Mouse (Mus musculus): ENCODE data around the gene Ptprd. TPM values are rescaled to one million over a fixed set of nuclear protein-coding genes. Genes with fewer than 3 reads are reported as not detected.

Gene Ptprd
- polyA plus RNA-seq, 1 experiment from 2014 or later = 10.4 TPM

GRCm38 (mm10) chr4:76608246-76608645 is 1603.5 kb downstream of the Ptprd start:
- ATAC-seq (ENCODE audit: extremely low read depth, insufficient number of reproducible peaks, low FRiP score, low TSS enrichment) = no peak

GRCm38 (mm10) chr4:76606808-76607207 is 1605.0 kb downstream of the Ptprd start:
- no peaks in the 10 kb centered on the region for H3K9me3 ChIP-seq
- no peak overlapping the region for H3K4me3 ChIP-seq
- H3K4me1 ChIP-seq = no peaks in the 10 kb centered on the region
- no peaks in the 10 kb centered on the region for H3K27me3 ChIP-seq (replicated peaks)
- no peak overlapping the region for H3K4me2 ChIP-seq
- no peak overlapping the region for H3K9ac ChIP-seq
- no peak overlapping the region for H3K27ac ChIP-seq (replicated peaks)
- WGBS = 43% methylated on average over 2 of the region's 2 CpGs
- no peak for ATAC-seq (ENCODE audit: extremely low read depth, insufficient number of reproducible peaks, low FRiP score, low TSS enrichment)
- no peaks in the 10 kb centered on the region for H3K36me3 ChIP-seq

More at GRCm38 (mm10) chr4:76608246-76608645, 1603.5 kb downstream of the Ptprd start:
- Histone ChIP-seq H3K4me2 (peak overlapping the region; percentile 39; the same call in 1 of the 2 replicates), H3K9me3 (no peaks in the 10 kb centered on the region), H3K4me1 (no peaks in the 10 kb centered on the region), H3K9ac (no peak overlapping the region), H3K27me3 (replicated peaks) (no peaks in the 10 kb centered on the region), H3K27ac (replicated peaks) (no peak overlapping the region), H3K4me3 (no peak overlapping the region), H3K36me3 (no peaks in the 10 kb centered on the region)
- 47% methylated on average over 7 of the region's 7 CpGs for WGBS

GRCm38 (mm10) chr4:76590722-76591121 is 1621.0 kb downstream of the Ptprd start:
- no peaks in the 10 kb centered on the region for H3K36me3 ChIP-seq
- no peaks in the 10 kb centered on the region for H3K9me3 ChIP-seq
- ATAC-seq (ENCODE audit: extremely low read depth, insufficient number of reproducible peaks, low FRiP score, low TSS enrichment) = no peak
- H3K4me1 ChIP-seq = no peaks in the 10 kb centered on the region
- H3K4me2 ChIP-seq = no peak overlapping the region
- 70% methylated on average over 1 of the region's 1 CpGs for WGBS
- no peak overlapping the region for H3K4me3 ChIP-seq
- no peak overlapping the region for H3K27ac ChIP-seq (replicated peaks)
- no peaks in the 10 kb centered on the region for H3K27me3 ChIP-seq (replicated peaks)
- no peak overlapping the region for H3K9ac ChIP-seq

DNA sequence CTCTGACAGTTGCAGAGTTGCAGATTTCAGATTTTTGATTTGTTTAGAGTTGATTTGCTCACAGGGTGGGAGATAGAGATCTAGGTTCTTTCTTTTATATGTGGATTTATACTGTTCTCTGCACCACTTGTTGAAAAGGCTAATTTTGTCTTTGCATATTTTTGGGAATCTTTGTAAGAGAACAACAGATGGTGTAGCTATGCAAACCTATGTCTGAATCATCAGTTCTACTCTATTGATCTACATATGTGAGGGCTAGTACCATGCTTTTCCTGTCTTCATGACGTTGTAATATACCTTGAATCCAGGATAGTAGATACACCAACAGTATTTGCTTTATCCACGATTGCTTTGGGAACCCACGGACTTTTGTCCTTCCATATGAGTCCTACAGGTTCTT is 1628.7 kb downstream of the Ptprd start:
- ATAC-seq (ENCODE audit: extremely low read depth, insufficient number of reproducible peaks, low FRiP score, low TSS enrichment) = no peak
- H3K27me3 ChIP-seq (replicated peaks) = no peaks in the 10 kb centered on the region
- H3K4me1 ChIP-seq = no peaks in the 10 kb centered on the region
- H3K27ac ChIP-seq (replicated peaks) = no peak overlapping the region
- no peak overlapping the region for H3K9ac ChIP-seq
- no peaks in the 10 kb centered on the region for H3K36me3 ChIP-seq
- no peak overlapping the region for H3K4me3 ChIP-seq
- no peaks in the 10 kb centered on the region for H3K9me3 ChIP-seq
- 69% methylated on average over 3 of the region's 3 CpGs for WGBS
- no peak overlapping the region for H3K4me2 ChIP-seq

GRCm38 (mm10) chr4:76566006-76566405 is 1645.8 kb downstream of the Ptprd start:
- no peaks in the 10 kb centered on the region for H3K27me3 ChIP-seq (replicated peaks)
- H3K36me3 ChIP-seq = no peaks in the 10 kb centered on the region
- no peaks in the 10 kb centered on the region for H3K9me3 ChIP-seq
- no peak overlapping the region for H3K4me2 ChIP-seq
- no peak overlapping the region for H3K27ac ChIP-seq (replicated peaks)
- H3K4me1 ChIP-seq = no peaks in the 10 kb centered on the region
- no peak overlapping the region for H3K9ac ChIP-seq
- no peak for ATAC-seq (ENCODE audit: extremely low read depth, insufficient number of reproducible peaks, low FRiP score, low TSS enrichment)
- no peak overlapping the region for H3K4me3 ChIP-seq

DNA sequence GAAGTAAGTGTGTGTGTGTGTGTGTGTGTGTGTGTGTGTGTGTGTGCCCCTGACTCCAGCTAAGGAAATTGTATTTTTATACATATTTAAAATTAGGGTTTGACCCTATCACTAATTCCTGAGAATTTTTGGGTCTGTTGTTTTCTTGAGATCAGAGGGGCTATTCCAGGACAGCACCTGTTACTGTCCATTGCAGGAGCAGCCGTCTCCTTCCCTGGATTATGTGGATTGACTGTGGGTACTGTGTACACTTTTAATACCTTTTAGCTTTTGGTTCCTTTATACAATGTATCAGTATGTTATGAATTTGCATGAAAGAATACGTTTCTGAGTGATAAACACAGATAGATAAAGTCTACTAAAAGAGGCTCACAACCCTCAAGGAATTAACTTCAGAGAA is 1670.0 kb downstream of the Ptprd start:
- no peak overlapping the region for H3K4me3 ChIP-seq
- H3K9me3 ChIP-seq = no peaks in the 10 kb centered on the region
- H3K27me3 ChIP-seq (replicated peaks) = no peaks in the 10 kb centered on the region
- H3K4me1 ChIP-seq = no peaks in the 10 kb centered on the region
- H3K27ac ChIP-seq (replicated peaks) = no peak overlapping the region
- 61% methylated on average over 2 of the region's 2 CpGs for whole genome bisulfite sequencing
- no peak for ATAC-seq (ENCODE audit: extremely low read depth, insufficient number of reproducible peaks, low FRiP score, low TSS enrichment)
- H3K9ac ChIP-seq = no peak overlapping the region
- H3K4me2 ChIP-seq = no peak overlapping the region
- no peaks in the 10 kb centered on the region for H3K36me3 ChIP-seq

GRCm38 (mm10) chr4:76532926-76533325 is 1678.8 kb downstream of the Ptprd start:
- Histone ChIP-seq H3K4me2 (no peak overlapping the region), H3K27me3 (replicated peaks) (no peaks in the 10 kb centered on the region), H3K4me3 (no peak overlapping the region), H3K36me3 (no peaks in the 10 kb centered on the region), H3K4me1 (peaks cover 7% of the 10 kb centered on the region), H3K9me3 (peaks cover 6% of the 10 kb centered on the region; the same call in 1 of the 2 replicates), H3K27ac (replicated peaks) (no peak overlapping the region), H3K9ac (no peak overlapping the region)
- 59% methylated on average over 1 of the region's 1 CpGs for WGBS
- ATAC-seq (ENCODE audit: extremely low read depth, insufficient number of reproducible peaks, low FRiP score, low TSS enrichment) = no peak

- ATAC-seq (ENCODE audit: extremely low read depth, insufficient number of reproducible peaks, low FRiP score, low TSS enrichment) = no peak
- peaks cover 11% of the 10 kb centered on the region; the same call in 1 of the 2 replicates for H3K9me3 ChIP-seq
- no peak overlapping the region for H3K4me3 ChIP-seq
- WGBS = 64% methylated on average over 3 of the region's 3 CpGs
- H3K4me2 ChIP-seq = no peak overlapping the region
- no peak overlapping the region for H3K9ac ChIP-seq
- no peaks in the 10 kb centered on the region for H3K36me3 ChIP-seq
- no peaks in the 10 kb centered on the region for H3K27me3 ChIP-seq (replicated peaks)
- no peaks in the 10 kb centered on the region for H3K4me1 ChIP-seq
- no peak overlapping the region for H3K27ac ChIP-seq (replicated peaks)
Observed at GRCm38 (mm10) chr4:76525281-76525680, 1686.5 kb downstream of the Ptprd start.

DNA sequence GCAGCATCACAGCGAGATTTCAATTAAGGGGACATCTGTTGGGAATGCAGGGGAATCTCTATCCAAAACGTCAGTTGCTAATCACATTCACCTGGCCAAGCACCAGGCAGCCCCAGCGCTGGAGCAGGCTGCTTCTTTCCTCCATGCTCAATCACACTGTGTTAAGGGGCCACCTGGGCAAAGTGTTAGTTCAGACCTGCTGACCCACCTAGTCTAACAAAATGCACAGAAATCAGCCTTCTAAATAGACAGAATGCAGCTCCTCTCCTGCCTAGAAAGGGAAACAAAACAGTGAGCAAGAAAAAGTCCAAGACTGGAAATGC is 1708.5 kb downstream of the Ptprd start:
- ATAC-seq (ENCODE audit: extremely low read depth, insufficient number of reproducible peaks, low FRiP score, low TSS enrichment) = no peak
- H3K36me3 ChIP-seq = no peaks in the 10 kb centered on the region
- WGBS = 23% methylated on average over 3 of the region's 3 CpGs

DNA sequence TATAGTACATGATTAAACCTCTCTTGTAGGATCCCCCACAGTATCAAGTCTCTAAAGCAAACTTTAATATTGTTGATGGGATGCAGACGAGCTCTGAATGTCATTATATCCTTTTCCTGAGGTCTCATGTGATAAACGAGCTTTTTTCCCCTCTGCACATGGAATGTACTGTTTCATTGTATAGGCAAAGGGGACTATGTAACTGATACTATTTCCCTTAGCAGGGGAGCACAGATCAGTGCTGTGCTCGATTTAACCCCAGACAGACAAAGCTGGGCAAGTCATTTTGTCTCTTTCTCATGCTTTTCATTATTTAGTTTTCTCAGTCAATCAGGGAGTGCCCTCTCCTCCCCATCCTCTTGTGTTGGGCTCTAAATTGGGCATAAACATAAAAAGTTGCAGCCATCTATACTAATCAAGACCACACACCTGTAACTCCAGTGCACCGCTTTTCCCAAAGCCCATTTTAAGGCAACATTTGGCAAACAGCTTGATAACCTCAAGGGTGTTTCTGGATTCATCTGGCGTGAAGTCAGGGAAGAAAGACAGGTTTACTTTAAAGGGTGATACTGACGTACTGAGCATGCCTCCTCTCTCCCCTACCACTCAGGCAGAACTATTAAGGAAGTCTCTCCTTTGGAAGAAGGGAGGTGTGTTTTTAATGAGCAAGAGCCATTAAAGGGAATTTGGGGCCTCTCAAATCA is 1709.0 kb downstream of the Ptprd start:
- Histone ChIP-seq H3K4me1 (no peaks in the 10 kb centered on the region), H3K27ac (replicated peaks) (no peak overlapping the region), H3K4me3 (no peak overlapping the region), H3K27me3 (replicated peaks) (no peaks in the 10 kb centered on the region), H3K9ac (no peak overlapping the region), H3K36me3 (no peaks in the 10 kb centered on the region), H3K9me3 (no peaks in the 10 kb centered on the region), H3K4me2 (no peak overlapping the region)
- no peak for ATAC-seq (ENCODE audit: extremely low read depth, insufficient number of reproducible peaks, low FRiP score, low TSS enrichment)
- 55% methylated on average over 6 of the region's 6 CpGs for WGBS

More for the DNA sequence above, 1708.5 kb downstream of the Ptprd start:
- Histone ChIP-seq H3K9ac (no peak overlapping the region), H3K4me3 (no peak overlapping the region), H3K4me2 (no peak overlapping the region), H3K27me3 (replicated peaks) (no peaks in the 10 kb centered on the region), H3K27ac (replicated peaks) (no peak overlapping the region), H3K9me3 (no peaks in the 10 kb centered on the region), H3K4me1 (no peaks in the 10 kb centered on the region)

- ATAC-seq (ENCODE audit: extremely low read depth, insufficient number of reproducible peaks, low FRiP score, low TSS enrichment) = no peak
- Histone ChIP-seq H3K27me3 (replicated peaks) (no peaks in the 10 kb centered on the region), H3K9me3 (no peaks in the 10 kb centered on the region), H3K4me1 (peaks cover 16% of the 10 kb centered on the region; the same call in 1 of the 2 replicates), H3K9ac (no peak overlapping the region), H3K4me3 (no peak overlapping the region), H3K36me3 (no peaks in the 10 kb centered on the region), H3K4me2 (no peak overlapping the region), H3K27ac (replicated peaks) (no peak overlapping the region)
- 56% methylated on average over 3 of the region's 3 CpGs for WGBS
Observed at GRCm38 (mm10) chr4:76485848-76486247, 1725.9 kb downstream of the Ptprd start.

DNA sequence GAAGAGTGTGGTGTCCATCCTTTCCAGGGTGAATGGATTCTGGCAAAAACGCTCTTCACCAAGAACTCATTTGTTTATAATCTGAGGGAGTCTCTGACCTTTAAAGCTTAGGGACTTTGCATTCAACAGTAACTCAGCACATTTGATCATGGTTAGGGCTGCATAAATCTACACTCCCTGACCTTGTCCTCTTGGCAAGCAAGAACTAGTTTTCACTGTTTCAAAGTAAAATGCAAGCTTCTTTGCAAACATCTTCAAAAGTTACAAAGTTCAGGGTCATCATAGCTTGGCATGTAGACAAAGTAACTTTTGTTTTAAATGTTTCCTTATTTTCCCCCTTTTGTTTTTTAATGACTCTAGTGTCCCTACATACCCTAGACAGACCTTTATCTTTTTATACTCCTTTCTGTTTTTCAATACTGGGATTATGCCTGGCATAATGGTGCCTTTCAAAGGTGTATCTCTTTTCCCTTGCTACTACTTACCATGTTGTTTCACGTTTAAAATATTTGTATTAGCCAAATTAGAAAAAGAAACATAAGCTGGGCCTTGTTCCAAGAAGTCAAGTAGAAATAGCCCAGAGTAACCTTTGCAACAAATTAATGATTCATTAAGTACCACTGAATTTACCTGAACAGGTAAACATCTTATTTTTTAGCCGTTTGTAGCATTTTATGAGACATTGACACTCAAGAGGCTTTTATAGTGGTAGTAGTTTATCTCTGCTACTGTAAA is 1743.2 kb downstream of the Ptprd start:
- WGBS = 60% methylated on average over 3 of the region's 3 CpGs
- no peak for ATAC-seq (ENCODE audit: extremely low read depth, insufficient number of reproducible peaks, low FRiP score, low TSS enrichment)
- H3K27me3 ChIP-seq (replicated peaks) = no peaks in the 10 kb centered on the region

More for the DNA sequence above, 1743.2 kb downstream of the Ptprd start:
- H3K27ac ChIP-seq (replicated peaks) = no peak overlapping the region
- no peak overlapping the region for H3K4me2 ChIP-seq
- H3K9me3 ChIP-seq = no peaks in the 10 kb centered on the region
- H3K4me1 ChIP-seq = no peaks in the 10 kb centered on the region
- H3K4me3 ChIP-seq = no peak overlapping the region
- no peak overlapping the region for H3K9ac ChIP-seq
- H3K36me3 ChIP-seq = no peaks in the 10 kb centered on the region
